Mouse (Mus musculus) embryonic stem cell, embryonic (primary cell): Measurements from ENCODE around the gene U90926.

ENCODE experiments used
- CTCF ChIA-PET, 4 experiments: fragments of 300-600 bp in 2 of 4; fragments of 350-600 bp in 2 of 4; sonication (Branson Sonifier 250); formaldehyde crosslinking; loops; one replicate each; lab custom pipeline; 2022; ENCODE audit warnings: inconsistent platforms in 2 of 4; lab: Charles Lee
- POLR2A ChIA-PET, 4 experiments: fragments of 300-600 bp in 2 of 4; fragments of 350-600 bp in 2 of 4; sonication (Branson Sonifier 250); formaldehyde crosslinking; loops; one replicate each; lab custom pipeline; 2022; ENCODE audit warnings: antibody characterized with exemption in 4 of 4, inconsistent platforms in 1 of 4; lab: Charles Lee

The U90926 gene

DNA sequence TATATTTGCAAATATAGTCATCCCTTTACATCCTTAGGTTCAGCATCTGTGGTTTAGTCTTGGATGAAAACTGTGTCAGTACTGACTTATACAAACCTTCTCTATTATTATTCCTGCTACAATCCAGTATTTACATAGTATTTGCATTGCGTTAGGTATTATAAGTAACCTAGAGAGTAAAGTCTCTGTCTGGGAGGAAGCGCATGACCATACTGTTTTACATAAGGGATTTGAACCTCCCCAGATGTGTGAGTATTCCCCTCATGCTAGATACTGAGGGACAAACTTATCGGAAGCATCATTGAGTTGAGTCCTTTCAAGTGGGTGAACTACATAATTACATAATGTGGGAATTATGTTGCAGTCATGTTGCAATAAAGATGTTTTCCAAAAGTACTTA, 14.3 kb upstream of the U90926 start:
- POLR2A ChIA-PET, result interaction anchor here in 1 of 4 experiments (0.6 kb wide), 1 partner anchor 24 kb away, joined by 3 read pairs; no protein-coding TSS in a partner anchor
- CTCF ChIA-PET, result interaction anchor here in 1 of 4 experiments (0.9 kb wide), 1 partner anchor 9 kb away, joined by 3 read pairs; no protein-coding TSS in a partner anchor

GRCm38 (mm10) chr5:92228776-92229175, 13.6 kb upstream of the U90926 start:
- ChIA-PET POLR2A (interaction anchor here in 2 of 4 experiments (1.0 to 1.8 kb wide), 4 partner anchors 9 to 35 kb away, joined by 5 to 6 read pairs (median 6); no protein-coding TSS in a partner anchor), CTCF (interaction anchor here in 1 of 4 experiments (0.9 to 1.8 kb wide), 2 partner anchors 8 to 11 kb away, joined by 3 to 5 read pairs; no protein-coding TSS in a partner anchor)

GRCm38 (mm10) chr5:92227782-92228181, 12.6 kb upstream of the U90926 start:
- ChIA-PET POLR2A (interaction anchor here (0.6 to 1.8 kb wide), 8 partner anchors 8 to 1073 kb away, joined by 3 to 6 read pairs (median 4); no protein-coding TSS in a partner anchor), CTCF (interaction anchor here in 2 of 4 experiments (0.9 to 1.8 kb wide), 2 partner anchors 12 to 170 kb away, joined by 3 to 5 read pairs; no protein-coding TSS in a partner anchor)

DNA sequence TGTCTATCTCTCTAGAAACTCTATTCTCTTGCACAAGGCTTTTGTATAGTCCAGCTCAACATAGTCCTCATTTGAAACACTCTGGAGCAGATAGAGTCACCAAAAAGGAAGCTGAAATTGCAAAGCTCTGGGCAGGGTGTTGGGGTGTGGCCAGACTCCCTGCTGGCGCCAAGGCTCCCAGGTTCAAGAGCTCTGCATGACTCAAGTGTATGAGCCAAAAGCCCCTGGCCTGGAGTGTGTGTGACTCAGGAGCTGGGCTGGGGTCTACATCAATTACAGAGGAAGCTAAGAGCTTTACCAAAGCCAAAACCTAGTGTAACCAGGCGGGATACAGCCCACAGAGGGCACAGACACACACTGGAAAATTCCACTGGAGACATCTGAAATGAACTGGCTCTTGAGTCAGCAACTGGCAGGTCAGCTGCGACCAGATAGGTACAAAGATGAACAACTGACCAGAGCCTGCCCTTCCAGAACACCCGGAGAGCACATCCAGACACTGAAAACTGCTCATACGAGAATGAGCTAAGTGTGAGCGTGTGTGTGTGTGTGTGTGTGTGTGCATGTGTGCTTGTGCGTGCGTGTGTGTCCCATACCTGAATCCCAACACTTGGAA, 5.2 kb upstream of the U90926 start:
- ChIA-PET CTCF (interaction anchor here in 3 of 4 experiments (0.6 to 1.3 kb wide), 6 partner anchors 9 to 149 kb away, joined by 3 read pairs; no protein-coding TSS in a partner anchor), POLR2A (interaction anchor here (0.6 to 2.9 kb wide), 18 partner anchors 7 to 178 kb away, joined by 3 to 16 read pairs (median 4); no protein-coding TSS in a partner anchor)

DNA sequence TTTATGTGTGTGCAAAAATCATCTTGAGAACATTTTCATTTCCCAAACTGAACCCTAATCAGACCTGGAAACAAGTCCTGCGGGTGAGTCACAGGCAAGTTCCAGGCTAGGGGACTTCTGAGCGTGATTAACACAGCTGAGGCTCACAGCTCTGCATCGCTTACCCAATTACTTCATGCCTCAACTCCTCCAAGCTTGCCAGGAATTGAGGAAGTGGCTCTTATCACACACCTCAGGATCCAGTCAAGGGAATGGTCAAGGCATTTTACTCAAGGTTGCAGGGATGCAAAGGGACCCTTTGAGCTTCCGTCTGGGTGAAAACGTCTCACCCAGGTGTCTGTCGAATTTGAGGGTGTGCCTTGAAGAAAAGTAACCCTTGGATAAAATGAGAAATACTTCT, 4.6 kb upstream of the U90926 start:
- POLR2A ChIA-PET, result interaction anchor here (0.6 to 2.9 kb wide), 24 partner anchors 8 to 178 kb away, joined by 3 to 16 read pairs (median 4); no protein-coding TSS in a partner anchor
- CTCF ChIA-PET, result interaction anchor here in 2 of 4 experiments (0.6 to 1.6 kb wide), 4 partner anchors 20 to 150 kb away, joined by 3 to 6 read pairs (median 3); no protein-coding TSS in a partner anchor

DNA sequence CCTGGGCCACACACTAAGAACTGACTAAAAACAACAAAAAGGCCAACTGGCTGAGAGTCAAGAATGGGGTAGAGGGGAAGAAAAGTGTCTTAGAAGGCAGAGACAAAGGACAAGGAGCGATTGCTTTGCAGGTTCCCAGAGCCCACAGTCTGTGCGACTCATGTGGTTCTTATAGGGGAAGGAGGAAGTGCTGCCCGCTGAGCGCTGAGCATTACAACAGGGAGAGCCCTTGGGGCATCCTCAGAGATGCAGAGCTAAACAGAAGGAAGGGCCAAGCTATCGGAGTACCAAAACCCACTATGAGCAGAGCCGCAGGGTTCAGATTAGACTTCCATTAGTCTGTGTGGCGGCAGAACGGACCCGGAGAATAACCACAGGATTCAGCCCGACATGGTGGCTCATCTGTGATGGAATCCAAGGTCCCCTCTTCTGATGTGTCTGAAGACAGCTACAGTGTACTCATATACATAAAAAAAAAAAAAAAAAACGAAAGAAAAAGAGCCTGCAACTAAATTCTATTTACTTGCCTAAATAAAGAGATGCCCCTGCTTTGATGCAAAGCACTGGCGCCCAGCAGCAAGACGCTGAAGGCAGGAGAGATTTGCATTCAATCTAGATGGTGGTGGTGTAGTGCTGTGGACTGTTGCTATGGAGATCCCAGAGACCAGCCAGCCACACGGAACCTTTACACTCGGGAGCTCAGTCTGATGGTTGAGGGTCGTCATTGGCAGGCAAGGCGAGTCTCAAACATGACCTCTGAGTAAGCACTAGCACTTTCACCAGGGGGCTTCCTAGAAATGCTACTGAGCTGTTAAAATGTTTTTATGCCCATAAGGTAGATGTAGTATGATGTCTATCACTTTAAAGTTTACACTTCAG, 3.9 kb upstream of the U90926 start:
- POLR2A ChIA-PET, result interaction anchor here (0.6 to 2.9 kb wide), 20 partner anchors 9 to 145 kb away, joined by 3 to 16 read pairs (median 4); partner anchors contain the start of gene Naaa (in 1 of the 4)
- CTCF ChIA-PET, result interaction anchor here in 2 of 4 experiments (0.6 to 1.6 kb wide), 3 partner anchors 23 to 151 kb away, joined by 3 to 6 read pairs (median 3); no protein-coding TSS in a partner anchor

GRCm38 (mm10) chr5:92212231-92212630, 3.0 kb downstream of the U90926 start:
- ChIA-PET POLR2A (interaction anchor here in 1 of 4 experiments (1.0 kb wide), 1 partner anchor 28 kb away, joined by 3 read pairs; no protein-coding TSS in a partner anchor), CTCF (interaction anchor here in 1 of 4 experiments (1.4 kb wide), 1 partner anchor 16 kb away, joined by 3 read pairs; no protein-coding TSS in a partner anchor)

DNA sequence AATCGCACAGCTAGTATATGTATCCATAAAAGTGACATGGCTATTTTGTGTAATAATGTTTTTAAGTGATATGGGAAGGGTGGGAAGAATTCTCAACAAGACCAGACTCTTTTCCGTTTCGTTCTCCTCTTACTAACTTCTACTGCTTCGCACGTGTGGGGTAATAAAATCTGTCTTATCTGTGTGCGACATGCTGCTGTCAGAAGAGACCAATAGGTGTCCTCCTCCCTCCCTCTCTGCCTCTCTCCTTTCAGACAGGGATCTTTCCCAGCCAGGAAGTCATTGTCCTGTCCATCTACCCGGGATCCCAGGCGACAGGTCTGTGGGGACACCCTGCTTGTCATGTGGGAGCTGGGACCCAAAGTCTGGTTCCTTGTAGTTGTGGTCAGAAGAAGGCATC, 5.0 kb downstream of the U90926 start:
- ChIA-PET CTCF (no interaction called here), POLR2A (interaction anchor here in 2 of 4 experiments (0.5 to 1.4 kb wide), 7 partner anchors 15 to 295 kb away, joined by 3 read pairs; partner anchors contain the start of gene G3bp2 (in 1 of the 2))

DNA sequence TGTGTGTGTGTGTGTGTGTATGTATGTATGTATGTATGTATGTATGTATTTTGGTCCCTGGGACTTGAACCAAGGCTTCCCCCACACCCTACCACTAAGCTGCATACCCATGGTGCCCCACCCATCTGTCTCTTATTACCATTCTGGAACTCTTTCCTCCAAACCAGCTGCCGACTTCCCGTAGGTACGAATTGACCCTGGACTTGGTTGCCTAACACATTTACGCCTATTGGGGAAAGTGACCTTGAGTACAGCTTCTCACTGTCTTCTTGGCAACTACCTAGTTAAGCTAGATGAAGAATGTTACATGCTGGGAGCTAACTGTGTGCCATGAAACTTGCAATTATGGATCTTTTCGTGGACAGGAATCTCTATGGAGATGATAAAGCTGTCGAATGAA, 9.1 kb downstream of the U90926 start:
- ChIA-PET POLR2A (interaction anchor here in 3 of 4 experiments (0.6 to 2.7 kb wide), 6 partner anchors 12 to 157 kb away, joined by 3 to 16 read pairs (median 3); no protein-coding TSS in a partner anchor), CTCF (interaction anchor here in 1 of 4 experiments (1.6 kb wide), 1 partner anchor 11 kb away, joined by 4 read pairs; no protein-coding TSS in a partner anchor)

DNA sequence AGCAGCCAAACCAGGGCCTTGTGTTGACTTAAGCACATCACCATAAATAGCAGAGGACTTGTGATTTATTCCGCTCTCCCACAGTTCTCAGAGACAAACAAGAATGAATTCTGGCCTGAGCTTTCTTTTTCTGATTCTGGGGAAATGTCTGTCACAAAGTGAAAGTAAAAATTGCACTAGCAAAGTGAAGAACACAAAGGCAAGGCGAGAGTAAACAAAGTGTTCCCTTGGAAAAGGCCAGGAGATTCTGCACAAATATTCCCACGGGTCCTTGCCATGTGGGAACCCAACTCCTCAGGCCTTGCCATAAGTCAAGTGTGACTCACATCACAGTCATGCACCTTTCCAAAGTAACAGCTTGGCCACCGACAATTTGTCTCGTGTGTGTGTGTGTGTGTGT, 9.5 kb downstream of the U90926 start:
- POLR2A ChIA-PET, result interaction anchor here in 3 of 4 experiments (0.6 to 2.7 kb wide), 5 partner anchors 14 to 157 kb away, joined by 3 to 16 read pairs (median 3); no protein-coding TSS in a partner anchor
- CTCF ChIA-PET, result interaction anchor here in 2 of 4 experiments (1.2 to 1.6 kb wide), 2 partner anchors 10 kb away, joined by 3 to 4 read pairs; no protein-coding TSS in a partner anchor

DNA sequence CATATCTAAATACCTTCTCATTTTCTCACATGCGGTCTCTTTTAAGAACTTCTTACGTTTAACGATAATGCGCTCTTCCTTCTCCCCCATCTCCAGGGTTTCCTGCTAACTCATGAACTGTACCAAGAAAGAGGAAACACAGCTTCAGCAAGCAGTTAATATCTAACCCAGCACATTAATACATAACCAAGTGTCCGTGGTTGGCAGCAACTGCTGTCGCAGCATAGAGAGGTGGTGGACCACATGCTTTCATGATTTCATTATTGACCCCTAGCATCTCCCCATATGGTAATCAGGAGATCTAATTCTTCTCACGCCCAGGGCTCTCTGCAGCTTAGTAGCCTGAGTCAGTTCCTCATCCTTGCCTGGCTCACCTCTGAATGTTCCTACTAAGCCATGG, 10.0 kb downstream of the U90926 start:
- POLR2A ChIA-PET, result interaction anchor here in 2 of 4 experiments (0.6 to 2.7 kb wide), 4 partner anchors 15 to 74 kb away, joined by 3 to 16 read pairs (median 3); no protein-coding TSS in a partner anchor

DNA sequence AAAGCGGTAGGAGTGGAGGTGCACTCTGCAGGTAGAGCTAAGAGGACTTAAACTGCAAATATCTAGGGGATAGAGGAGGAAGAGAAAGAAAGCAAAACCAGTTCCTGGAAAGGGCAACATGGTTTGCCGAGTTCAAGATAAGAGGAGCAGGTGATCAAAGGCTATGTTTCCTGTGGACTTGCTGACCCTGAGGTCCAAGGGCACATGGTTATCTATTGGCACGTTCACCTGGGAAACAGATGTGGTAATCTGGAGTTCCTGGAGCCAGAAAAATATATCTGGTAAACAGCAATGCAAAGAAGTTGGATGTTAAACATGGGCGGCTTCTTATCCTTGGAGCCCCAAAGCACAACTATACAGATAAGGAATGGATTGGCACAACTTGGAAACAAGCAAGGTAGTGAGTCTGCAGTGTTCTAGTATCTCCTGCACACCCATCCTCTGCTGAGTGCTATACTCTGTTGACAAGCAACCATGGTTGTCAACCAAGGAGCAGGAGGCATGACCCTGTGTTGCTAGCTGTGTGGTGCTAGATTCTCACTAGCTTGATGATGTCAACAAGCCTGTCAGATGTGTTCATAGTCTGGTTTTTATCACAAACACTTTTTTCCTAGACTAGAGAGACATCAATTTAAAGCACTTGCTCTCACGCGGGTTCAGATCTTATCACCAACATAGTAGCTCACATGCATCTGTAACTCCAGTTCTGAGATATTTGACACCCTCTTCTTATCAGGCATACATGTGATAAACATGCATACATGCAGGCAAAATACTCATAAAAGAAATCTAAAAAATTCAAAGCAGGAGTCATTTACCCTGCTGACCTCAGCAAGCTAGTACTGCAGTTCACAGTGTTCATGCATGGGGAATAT, 10.8 kb downstream of the U90926 start:
- CTCF ChIA-PET, result interaction anchor here in 2 of 4 experiments (1.2 to 1.6 kb wide), 2 partner anchors 9 kb away, joined by 3 to 4 read pairs; no protein-coding TSS in a partner anchor
- POLR2A ChIA-PET, result interaction anchor here in 1 of 4 experiments (0.6 to 2.7 kb wide), 3 partner anchors 16 to 25 kb away, joined by 3 to 16 read pairs (median 3); no protein-coding TSS in a partner anchor

More for the DNA sequence above, 10.0 kb downstream of the U90926 start:
- CTCF ChIA-PET, result interaction anchor here in 2 of 4 experiments (1.2 to 1.6 kb wide), 2 partner anchors 10 kb away, joined by 3 to 4 read pairs; no protein-coding TSS in a partner anchor

DNA sequence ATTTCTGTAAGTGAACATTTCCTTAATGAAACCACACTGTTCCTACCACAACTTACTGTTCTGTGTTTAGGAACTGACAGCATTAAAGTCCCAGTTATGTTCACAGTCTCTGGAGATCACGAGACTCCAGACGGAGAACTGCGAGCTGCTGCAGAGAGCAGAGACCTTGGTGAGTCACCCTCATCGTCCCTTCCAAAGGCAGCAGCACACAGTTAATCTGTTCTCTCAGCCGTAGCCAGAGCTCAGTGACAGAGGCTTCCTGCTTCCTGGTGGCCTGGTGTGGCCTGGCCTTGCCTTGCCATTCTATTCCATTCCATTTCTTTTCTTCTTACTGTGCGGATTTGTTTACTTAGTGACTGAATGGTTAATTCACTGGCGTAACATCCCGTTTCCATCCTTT, 16.9 kb downstream of the U90926 start:
- POLR2A ChIA-PET, result interaction anchor here in 2 of 4 experiments (0.7 to 1.1 kb wide), 2 partner anchors 9 to 79 kb away, joined by 4 to 5 read pairs; no protein-coding TSS in a partner anchor
- CTCF ChIA-PET, result interaction anchor here in 1 of 4 experiments (0.7 kb wide), 1 partner anchor 85 kb away, joined by 4 read pairs; no protein-coding TSS in a partner anchor

DNA sequence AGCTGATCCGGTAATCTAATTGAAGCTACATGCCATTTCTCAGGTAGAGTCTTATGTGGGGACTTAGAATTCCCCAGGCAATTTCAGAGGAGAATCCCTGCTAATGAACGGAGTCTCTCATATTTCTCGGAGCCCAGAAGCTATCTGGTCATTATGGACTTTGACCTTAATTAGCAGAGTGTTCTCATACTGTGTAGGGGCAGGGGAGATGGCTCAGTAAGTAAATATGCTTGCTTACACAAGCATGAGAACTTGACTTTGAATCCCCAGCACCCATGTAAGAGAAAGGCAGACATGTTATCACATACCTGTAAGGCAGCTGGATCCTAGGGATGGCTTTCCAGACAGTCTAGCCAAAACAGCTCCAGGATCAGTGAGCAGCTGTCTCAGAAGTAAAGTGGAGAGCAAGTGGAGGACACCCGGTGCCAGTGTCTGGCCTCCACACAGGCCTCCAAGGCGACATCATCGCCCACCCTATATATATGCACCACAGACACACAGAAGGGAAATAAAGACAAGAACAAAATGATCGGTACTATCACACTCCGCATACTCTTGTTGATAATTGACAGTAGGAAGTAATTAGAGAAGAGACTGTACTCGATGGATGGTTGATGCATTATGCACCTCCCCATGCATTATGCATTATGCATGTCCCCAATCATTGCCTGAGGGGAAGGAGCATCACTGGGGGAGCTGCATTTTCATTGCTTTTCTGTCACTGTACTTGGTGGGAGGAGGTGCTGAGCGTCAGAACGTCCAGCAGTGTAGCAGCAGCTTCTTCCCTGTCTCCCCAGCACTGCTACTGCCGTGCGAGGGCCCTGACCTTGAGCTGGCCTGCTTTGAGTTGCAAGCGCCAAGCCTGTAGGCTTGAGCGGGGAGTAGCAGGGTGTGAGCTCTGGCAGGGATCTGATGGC, 18.1 kb downstream of the U90926 start:
- ChIA-PET CTCF (interaction anchor here in 3 of 4 experiments (0.6 to 1.1 kb wide), 3 partner anchors 9 to 57 kb away, joined by 3 read pairs; no protein-coding TSS in a partner anchor), POLR2A (interaction anchor here in 3 of 4 experiments (0.5 to 1.5 kb wide), 5 partner anchors 8 to 42 kb away, joined by 3 to 9 read pairs (median 4); no protein-coding TSS in a partner anchor)

- ChIA-PET POLR2A (interaction anchor here in 2 of 4 experiments (0.6 to 1.0 kb wide), 5 partner anchors 14 to 152 kb away, joined by 3 to 5 read pairs (median 3); no protein-coding TSS in a partner anchor), CTCF (interaction anchor here (0.5 to 1.4 kb wide), 14 partner anchors 9 to 207 kb away, joined by 3 to 11 read pairs (median 3); partner anchors contain the start of gene Naaa (in 1 of the 4))
These were observed 19.5 kb downstream of the U90926 start for GRCm38 (mm10) chr5:92195716-92196115.
